Mouse (Mus musculus): ENCODE results near the gene Mbd6.

DNA sequence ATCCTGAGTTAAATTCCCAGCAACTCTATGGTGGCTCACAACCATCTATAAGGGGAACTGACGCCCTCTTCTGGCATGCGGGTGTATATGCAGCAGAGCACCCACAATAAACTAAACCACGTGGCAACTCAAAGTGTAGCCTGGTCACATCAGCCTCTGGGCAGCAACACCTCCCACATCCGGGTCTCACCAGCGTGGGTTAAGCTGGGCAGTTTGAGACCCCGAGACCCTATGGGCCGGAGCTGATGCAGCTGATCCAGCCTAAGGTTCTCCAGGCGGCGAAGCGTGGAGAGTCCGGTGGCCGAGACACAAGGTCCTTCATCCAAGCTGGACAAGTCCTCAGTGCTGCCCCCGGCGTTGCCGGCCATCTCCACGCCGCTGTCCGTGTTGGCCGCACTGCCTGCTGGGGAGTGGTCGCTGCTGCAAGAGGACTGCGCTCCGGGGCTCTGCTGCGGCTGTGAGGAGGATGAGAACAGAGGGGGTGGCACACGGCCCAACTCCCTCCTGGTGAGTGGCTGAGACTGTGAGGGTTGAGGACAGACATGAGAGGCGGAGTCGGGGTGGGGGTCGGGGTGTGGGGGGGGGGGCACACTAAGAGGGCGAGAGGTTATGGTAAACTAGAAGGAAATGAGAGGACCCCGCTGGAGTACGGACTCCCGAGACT is 43.5 kb upstream of the Mbd6 start:
- TF ChIP-seq POLR2A (IDR thresholded peaks at IDR 0.05; ENCODE audit: insufficient read depth, low read depth, low read length) (no peak), CTCF (IDR thresholded peaks at IDR 0.05) (peak; percentile 16; the same call in 1 of the 2 replicates)

All from heart, adult 2 months (tissue).